Mouse (Mus musculus) hindbrain, embryonic 12.5 days (tissue): ENCODE results near the gene Zfp385c. TPM values are rescaled to one million over a fixed set of nuclear protein-coding genes. Genes with fewer than 3 reads are reported as not detected.

ENCODE experiments used
- ATAC-seq: fragments of 200-750 bp; cut with Nextera tagmentation; 2 replicates; pipeline ENCODE4 v1.8.0; 2017; ENCODE audit warnings: moderate TSS enrichment; ENCODE audit not compliant: low FRiP score
- H3K27ac ChIP-seq: fragments of 300-500 bp; sonication (generic); 2 replicates; pipeline ENCODE4 v1.5.1; 2016; ENCODE audit warnings: mild to moderate bottlenecking
- H3K27me3 ChIP-seq: fragments of 300-500 bp; sonication (generic); 2 replicates; pipeline ENCODE4 v1.6.1; 2016; ENCODE audit warnings: mild to moderate bottlenecking
- H3K36me3 ChIP-seq: fragments of 300-500 bp; sonication (generic); 2 replicates; pipeline ENCODE4 v1.6.1; 2016; ENCODE audit warnings: mild to moderate bottlenecking
- H3K4me1 ChIP-seq: fragments of 300-500 bp; sonication (generic); 2 replicates; pipeline ENCODE4 v1.6.1; 2016
- H3K4me2 ChIP-seq: fragments of 300-500 bp; sonication (generic); replicated peaks from 2 replicates; pipeline ENCODE4 v1.6.1; 2016; ENCODE audit warnings: mild to moderate bottlenecking
- H3K4me3 ChIP-seq: fragments of 300-500 bp; sonication (generic); 2 replicates; pipeline ENCODE4 v1.5.1; 2016; ENCODE audit warnings: mild to moderate bottlenecking
- H3K9ac ChIP-seq: fragments of 300-500 bp; sonication (generic); 2 replicates; pipeline ENCODE4 v1.6.1; 2016; ENCODE audit warnings: mild to moderate bottlenecking, moderate library complexity
- H3K9me3 ChIP-seq: fragments of 300-500 bp; sonication (generic); replicated peaks from 2 replicates; pipeline ENCODE4 v1.6.1; 2016; ENCODE audit warnings: mild to moderate bottlenecking
- WGBS: fragments of 180-500 bp; shearing (Covaris S2); methylation state at CpG from one replicate; pipeline ENCODE4 v1.1.7; 2016; 5-methylcytosine and 5-hydroxymethylcytosine counted together
- polyA plus RNA-seq: library from polyadenylated mRNA; unstranded; fragments of >200 nt; fragmentation: Nextera tagmentation; extraction: Ambion mirVana; gene quantifications from 2 replicates; pipeline ENCODE4 v1.2.1, GENCODE M21; 2016

Gene Zfp385c
- polyA plus RNA-seq, 1 experiment from 2014 or later: 0.74 TPM

DNA sequence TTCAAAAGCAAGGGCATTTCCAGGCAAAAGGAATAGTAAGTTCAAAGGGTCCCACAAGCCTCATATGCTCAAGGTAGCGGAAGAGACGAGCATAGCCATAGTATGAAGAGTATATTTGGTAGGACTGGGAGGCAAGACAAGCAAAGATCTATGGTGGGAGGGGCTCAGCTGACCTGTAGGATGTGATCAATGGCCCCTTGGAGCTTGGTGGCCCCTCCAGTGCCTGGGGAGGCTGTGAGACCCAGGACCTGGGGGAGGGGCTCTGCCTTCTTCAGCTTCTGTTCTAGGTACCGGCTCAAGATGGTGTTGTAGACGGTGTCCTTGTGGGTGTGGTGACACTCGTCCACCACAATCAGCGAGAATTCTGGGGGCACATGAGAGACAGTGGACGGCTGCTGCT, 10.7 kb upstream of the Zfp385c start:
- Histone ChIP-seq H3K9ac (no peak overlapping the region), H3K4me3 (no peak overlapping the region), H3K27me3 (peaks cover 6% of the 10 kb centered on the region; the same call in 1 of the 2 replicates), H3K27ac (no peak overlapping the region), H3K9me3 (no peaks in the 10 kb centered on the region), H3K36me3 (peaks cover 36% of the 10 kb centered on the region), H3K4me2 (peak overlapping the region; percentile 25; the same call in 1 of the 2 replicates), H3K4me1 (peaks cover 8% of the 10 kb centered on the region; the same call in 1 of the 2 replicates)
- no peak for ATAC-seq
- 43% methylated on average over 7 of the region's 7 CpGs for WGBS

DNA sequence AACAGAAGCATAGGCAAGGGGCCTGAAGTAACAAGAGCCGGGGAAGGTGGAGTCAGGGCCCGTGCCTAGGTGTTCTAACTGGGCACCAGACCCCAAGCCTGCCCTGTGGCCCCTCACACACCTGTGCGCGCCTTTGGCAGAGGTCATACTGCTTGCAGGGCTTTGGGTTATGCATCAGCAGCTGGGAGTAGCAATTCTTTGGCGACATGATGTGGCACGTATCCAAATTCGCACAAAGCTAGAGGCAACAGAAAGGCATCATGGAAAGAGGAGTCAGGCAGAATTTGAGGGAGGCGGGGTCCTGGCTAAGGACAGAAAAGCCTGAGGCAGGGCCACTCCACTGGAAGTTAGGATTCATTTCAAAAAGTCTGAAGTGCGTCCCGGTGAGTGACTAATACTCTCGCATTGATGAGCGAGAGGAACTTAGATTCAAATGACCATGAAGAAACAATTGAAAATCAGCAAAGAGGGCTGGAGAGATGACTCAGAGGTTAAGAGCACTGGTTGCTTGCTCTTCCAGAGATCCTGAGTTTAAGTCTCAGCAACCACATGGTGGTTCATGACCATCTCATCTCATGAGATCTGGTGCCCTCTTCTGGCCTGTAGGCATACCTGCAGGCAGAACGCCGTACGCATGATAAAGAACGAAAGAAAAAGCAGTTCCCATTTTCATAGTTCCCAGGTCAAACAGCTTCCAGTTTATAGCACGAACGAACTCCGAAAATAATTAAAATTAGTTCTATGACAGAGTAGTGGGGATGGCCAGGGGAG, 10.0 kb upstream of the Zfp385c start:
- Histone ChIP-seq H3K27ac (no peak overlapping the region), H3K4me3 (no peak overlapping the region), H3K9ac (no peak overlapping the region), H3K27me3 (peaks cover 6% of the 10 kb centered on the region; the same call in 1 of the 2 replicates), H3K4me1 (peaks cover 8% of the 10 kb centered on the region; the same call in 1 of the 2 replicates), H3K36me3 (peaks cover 29% of the 10 kb centered on the region), H3K4me2 (peak overlapping the region; percentile 25; the same call in 1 of the 2 replicates), H3K9me3 (no peaks in the 10 kb centered on the region)
- 36% methylated on average over 19 of the region's 19 CpGs for WGBS
- peak; percentile 54; the same call in 1 of the 2 replicates for ATAC-seq

DNA sequence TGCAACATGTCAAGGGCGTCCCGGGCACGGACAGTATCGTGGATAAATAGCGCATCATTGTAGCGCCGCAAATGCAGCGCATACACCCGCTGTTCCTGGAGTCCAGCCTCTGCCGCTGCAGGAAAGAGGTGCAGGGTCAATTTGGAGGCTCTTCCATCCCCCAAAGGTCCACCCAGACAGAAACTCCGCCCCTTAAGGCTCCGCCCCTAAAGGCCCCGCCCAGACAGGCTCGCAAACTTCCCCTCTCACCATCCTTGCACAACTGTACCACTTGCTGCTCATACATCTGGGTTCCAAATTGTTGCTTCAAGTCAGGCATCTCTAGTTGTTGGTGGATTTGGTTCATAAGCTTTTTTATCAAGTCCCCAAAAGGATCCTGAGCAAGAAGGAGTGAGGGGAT, 9.0 kb upstream of the Zfp385c start:
- WGBS: 5% methylated on average over 14 of the region's 14 CpGs
- peaks cover 6% of the 10 kb centered on the region; the same call in 1 of the 2 replicates for H3K27me3 ChIP-seq
- H3K4me3 ChIP-seq: no peak overlapping the region
- no peak for ATAC-seq
- H3K4me2 ChIP-seq: peak overlapping the region; percentile 40
- no peaks in the 10 kb centered on the region for H3K9me3 ChIP-seq
- no peak overlapping the region for H3K9ac ChIP-seq
- no peak overlapping the region for H3K27ac ChIP-seq
- H3K4me1 ChIP-seq: peaks cover 8% of the 10 kb centered on the region; the same call in 1 of the 2 replicates
- H3K36me3 ChIP-seq: peaks cover 20% of the 10 kb centered on the region

DNA sequence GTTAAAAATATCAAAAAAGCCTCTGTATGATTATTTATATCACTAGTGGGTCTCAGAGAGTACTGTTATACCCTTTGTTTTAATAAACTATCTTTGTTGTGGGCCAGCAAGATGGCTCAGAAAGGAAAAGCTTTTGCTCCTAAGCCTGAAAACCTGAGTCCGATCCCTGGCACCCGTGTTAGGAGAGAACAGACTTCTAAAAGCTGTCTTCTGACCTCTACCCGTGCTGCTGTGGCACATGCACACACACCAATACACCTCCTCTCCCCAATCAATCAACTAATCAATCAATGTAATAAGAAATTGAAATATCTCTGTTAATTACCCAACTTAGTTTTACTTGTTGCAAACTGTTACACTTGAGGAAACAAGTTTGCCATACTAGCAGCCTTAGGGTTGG, 8.5 kb upstream of the Zfp385c start:
- 71% methylated on average over 3 of the region's 3 CpGs for WGBS

DNA sequence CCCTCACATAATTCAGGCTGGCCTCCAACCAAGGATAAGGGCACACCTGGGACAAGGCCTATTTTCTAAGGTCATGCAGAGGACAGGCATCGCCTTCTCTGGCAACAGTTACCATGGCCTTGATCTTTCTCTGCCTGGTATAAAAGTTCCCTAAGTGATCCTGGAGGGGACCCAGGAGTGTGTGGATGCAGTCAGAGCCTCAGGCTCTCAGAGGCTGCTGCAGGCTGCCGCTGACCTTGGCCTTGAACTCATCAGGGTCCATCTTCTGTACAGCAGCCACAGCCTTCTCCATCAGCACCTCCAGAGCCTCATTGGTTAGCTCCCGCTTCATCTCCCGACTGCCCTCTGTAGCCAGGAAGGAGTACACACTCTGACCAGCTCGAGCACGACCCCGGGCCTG, 5.7 kb upstream of the Zfp385c start:
- Histone ChIP-seq H3K9ac (no peak overlapping the region), H3K4me1 (peaks cover 8% of the 10 kb centered on the region), H3K4me3 (no peak overlapping the region), H3K4me2 (no peak overlapping the region), H3K27me3 (peaks cover 11% of the 10 kb centered on the region), H3K27ac (no peak overlapping the region), H3K9me3 (no peaks in the 10 kb centered on the region), H3K36me3 (no peaks in the 10 kb centered on the region)
- WGBS: 76% methylated on average over 7 of the region's 7 CpGs
- no peak for ATAC-seq

More for the DNA sequence above, 8.5 kb upstream of the Zfp385c start:
- peaks cover 8% of the 10 kb centered on the region; the same call in 1 of the 2 replicates for H3K4me1 ChIP-seq
- no peak for ATAC-seq
- H3K27ac ChIP-seq: no peak overlapping the region
- H3K9me3 ChIP-seq: no peaks in the 10 kb centered on the region
- H3K27me3 ChIP-seq: peaks cover 6% of the 10 kb centered on the region; the same call in 1 of the 2 replicates
- H3K36me3 ChIP-seq: peaks cover 14% of the 10 kb centered on the region
- no peak overlapping the region for H3K4me3 ChIP-seq
- no peak overlapping the region for H3K4me2 ChIP-seq
- H3K9ac ChIP-seq: no peak overlapping the region

DNA sequence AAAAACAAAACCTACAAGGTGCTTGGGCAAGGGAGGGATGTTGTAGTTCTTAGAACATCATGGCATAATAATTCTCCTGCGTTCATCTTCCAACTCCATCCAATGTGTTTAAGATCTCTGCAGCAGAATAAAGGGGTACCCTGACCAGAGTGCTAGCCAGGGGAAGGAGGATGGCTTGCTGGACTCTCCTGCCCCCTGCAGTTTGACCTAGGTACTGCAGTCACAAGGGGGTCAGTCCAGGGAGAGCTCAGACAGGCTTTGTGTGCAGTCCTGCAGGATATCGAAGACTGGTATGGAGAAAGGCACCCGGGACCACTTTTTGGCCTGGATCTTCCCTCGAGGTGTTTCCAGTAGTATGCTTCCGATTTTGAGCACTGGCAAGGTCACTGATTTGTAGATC, 2.7 kb upstream of the Zfp385c start:
- H3K4me2 ChIP-seq: no peak overlapping the region
- peaks cover 34% of the 10 kb centered on the region for H3K27me3 ChIP-seq
- H3K4me3 ChIP-seq: no peak overlapping the region
- H3K27ac ChIP-seq: no peak overlapping the region
- H3K4me1 ChIP-seq: peaks cover 14% of the 10 kb centered on the region
- WGBS: 37% methylated on average over 5 of the region's 5 CpGs
- H3K9ac ChIP-seq: no peak overlapping the region
- no peaks in the 10 kb centered on the region for H3K9me3 ChIP-seq
- H3K36me3 ChIP-seq: no peaks in the 10 kb centered on the region
- no peak for ATAC-seq

DNA sequence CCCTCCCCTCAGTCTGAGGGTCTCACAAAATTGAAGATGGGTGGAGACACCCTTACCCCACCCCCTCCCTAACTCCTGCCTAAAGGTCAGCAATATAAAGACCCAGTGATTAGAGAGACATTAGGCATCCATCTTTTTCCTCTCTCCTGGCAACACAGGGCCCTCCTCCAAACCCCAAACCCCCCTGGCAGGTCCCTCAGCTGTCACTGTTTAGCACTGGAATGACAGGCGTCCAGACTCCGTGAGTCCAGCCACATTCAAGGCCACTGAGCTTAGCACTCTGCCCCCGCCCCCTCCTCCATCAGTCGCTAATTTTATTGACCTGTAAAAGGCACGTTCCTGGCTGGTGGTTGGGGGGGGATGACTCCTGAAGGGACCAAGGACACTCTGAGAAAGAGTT, 899 bp upstream of the Zfp385c start:
- no peak overlapping the region for H3K4me2 ChIP-seq
- no peak overlapping the region for H3K27ac ChIP-seq
- no peak overlapping the region for H3K4me3 ChIP-seq
- peaks cover 14% of the 10 kb centered on the region for H3K4me1 ChIP-seq
- peaks cover 34% of the 10 kb centered on the region for H3K27me3 ChIP-seq
- WGBS: 25% methylated on average over 5 of the region's 5 CpGs
- no peaks in the 10 kb centered on the region for H3K36me3 ChIP-seq
- no peaks in the 10 kb centered on the region for H3K9me3 ChIP-seq
- 0 out of 2 replicates have a peak overlapping the region, but pooled peaks have one; percentile 0 for H3K9ac ChIP-seq
- no peak for ATAC-seq

DNA sequence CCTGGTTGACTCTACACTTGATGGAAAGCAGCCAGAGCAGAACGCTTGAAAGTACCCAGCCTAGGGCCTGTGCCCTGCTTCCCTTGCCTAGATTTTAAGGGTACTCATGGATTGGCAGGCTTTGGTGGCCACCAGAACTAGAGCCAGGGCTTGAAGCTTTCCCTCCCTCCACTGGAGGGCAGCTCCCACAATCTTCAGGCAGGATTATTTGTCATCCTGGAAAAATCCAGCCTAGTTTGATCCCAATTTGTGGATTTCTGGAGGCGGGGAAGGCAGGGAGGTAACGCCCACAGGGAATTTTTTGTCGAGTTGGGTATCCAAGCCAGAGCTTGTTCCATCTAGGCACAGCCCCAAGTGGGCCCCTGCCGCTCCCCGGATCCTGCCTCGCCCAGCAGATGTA, 1.9 kb downstream of the Zfp385c start:
- no peak overlapping the region for H3K9ac ChIP-seq
- no peak overlapping the region for H3K4me3 ChIP-seq
- no peak overlapping the region for H3K4me2 ChIP-seq
- WGBS: 80% methylated on average over 7 of the region's 7 CpGs
- peaks cover 34% of the 10 kb centered on the region for H3K27me3 ChIP-seq
- H3K4me1 ChIP-seq: peaks cover 14% of the 10 kb centered on the region
- no peak for ATAC-seq
- H3K36me3 ChIP-seq: no peaks in the 10 kb centered on the region
- no peaks in the 10 kb centered on the region for H3K9me3 ChIP-seq
- H3K27ac ChIP-seq: no peak overlapping the region

DNA sequence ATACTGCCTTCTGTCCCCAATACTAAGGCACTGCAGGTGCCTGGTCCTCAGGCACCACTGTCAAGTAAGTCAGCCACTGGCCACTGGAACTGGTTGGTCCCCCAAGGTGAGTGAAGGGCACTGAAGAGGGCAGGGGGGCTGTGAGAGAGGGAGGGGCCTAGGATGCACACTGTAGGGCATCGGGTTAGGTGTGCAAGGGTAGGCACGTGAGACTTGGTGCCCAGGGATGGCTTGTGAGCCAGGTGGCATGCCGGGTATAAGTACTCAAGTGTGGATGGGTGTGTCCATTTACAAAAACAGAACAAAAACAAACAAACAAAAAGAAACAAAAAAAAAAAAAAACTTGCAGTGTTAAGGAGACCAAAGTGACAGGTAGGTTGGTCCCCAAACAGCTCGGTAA, 3.8 kb downstream of the Zfp385c start:
- no peak overlapping the region for H3K9ac ChIP-seq
- H3K36me3 ChIP-seq: no peaks in the 10 kb centered on the region
- H3K4me2 ChIP-seq: no peak overlapping the region
- peaks cover 34% of the 10 kb centered on the region for H3K27me3 ChIP-seq
- WGBS: 77% methylated on average over 4 of the region's 4 CpGs
- no peaks in the 10 kb centered on the region for H3K9me3 ChIP-seq
- no peak overlapping the region for H3K4me3 ChIP-seq
- H3K27ac ChIP-seq: no peak overlapping the region
- no peak for ATAC-seq
- peaks cover 14% of the 10 kb centered on the region for H3K4me1 ChIP-seq

DNA sequence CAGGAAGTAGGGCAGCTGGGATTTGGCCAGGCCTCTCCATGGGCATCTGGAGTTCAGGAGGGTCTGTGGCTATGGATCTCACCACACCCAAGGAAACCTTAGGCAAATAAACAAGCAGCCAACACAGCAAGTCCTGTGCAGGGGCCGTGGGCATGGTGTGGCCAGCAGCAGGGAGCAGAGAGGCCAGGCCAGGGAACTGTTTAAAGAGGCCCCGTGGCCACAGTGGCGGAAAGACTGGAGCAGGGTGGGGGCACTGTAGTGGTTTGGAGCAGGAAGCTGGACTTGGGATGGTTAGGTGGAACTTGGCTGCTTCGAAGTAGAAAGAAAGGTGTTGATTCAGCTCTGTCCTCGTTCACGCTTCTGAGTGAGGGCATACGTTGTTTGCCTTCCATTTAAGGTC, 5.0 kb downstream of the Zfp385c start:
- peaks cover 7% of the 10 kb centered on the region for H3K4me1 ChIP-seq
- no peaks in the 10 kb centered on the region for H3K36me3 ChIP-seq
- no peak overlapping the region for H3K4me3 ChIP-seq
- no peak overlapping the region for H3K4me2 ChIP-seq
- H3K27ac ChIP-seq: no peak overlapping the region
- no peak for ATAC-seq
- H3K9ac ChIP-seq: no peak overlapping the region; the same call in 1 of the 2 replicates
- WGBS: 71% methylated on average over 7 of the region's 7 CpGs
- no peaks in the 10 kb centered on the region for H3K9me3 ChIP-seq
- peaks cover 23% of the 10 kb centered on the region for H3K27me3 ChIP-seq

DNA sequence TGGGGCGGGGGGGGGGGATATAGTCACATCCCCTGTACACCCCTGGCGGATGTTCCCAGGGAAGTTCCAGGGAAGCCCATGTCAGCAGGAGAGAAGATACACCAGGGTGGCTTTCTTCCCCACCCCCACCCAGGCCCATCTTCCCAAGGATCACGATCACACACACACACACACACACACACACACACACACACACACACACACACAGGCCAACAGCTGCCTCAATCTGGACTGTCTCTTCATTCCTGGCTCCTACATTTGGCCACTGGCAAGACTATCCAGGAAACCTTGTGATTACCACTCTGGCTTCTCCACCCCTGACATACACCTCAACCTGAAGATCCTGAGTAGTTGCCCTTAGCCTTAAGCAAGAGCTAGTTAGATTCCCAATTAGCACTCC, 6.9 kb downstream of the Zfp385c start:
- Histone ChIP-seq H3K27ac (no peak overlapping the region), H3K9ac (no peak overlapping the region), H3K9me3 (no peaks in the 10 kb centered on the region), H3K27me3 (peaks cover 4% of the 10 kb centered on the region; the same call in 1 of the 2 replicates), H3K4me3 (no peak overlapping the region), H3K36me3 (no peaks in the 10 kb centered on the region), H3K4me2 (no peak overlapping the region), H3K4me1 (no peaks in the 10 kb centered on the region)
- no peak for ATAC-seq
- 78% methylated on average over 2 of the region's 3 CpGs for WGBS

DNA sequence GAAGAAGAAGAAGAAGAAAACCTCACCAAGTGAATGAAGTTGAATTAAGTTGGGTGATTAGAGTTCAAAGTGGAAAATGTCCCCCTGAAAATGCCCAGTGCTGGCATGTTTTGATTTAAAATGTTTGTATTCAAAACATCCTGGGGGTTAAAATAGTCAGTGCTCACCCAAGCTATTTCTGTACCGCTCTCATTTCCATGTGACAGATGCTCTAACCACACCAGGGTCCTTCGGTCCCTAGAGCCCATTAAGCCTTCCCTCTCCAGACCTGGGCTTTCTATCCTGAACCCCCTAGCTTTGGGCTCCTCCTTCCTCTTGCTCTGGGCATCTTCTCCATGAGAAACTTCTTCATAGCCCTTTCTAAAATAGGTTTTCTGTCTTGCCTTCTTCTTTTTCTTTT, 8.2 kb downstream of the Zfp385c start:
- Histone ChIP-seq H3K4me3 (no peak overlapping the region), H3K4me2 (no peak overlapping the region), H3K4me1 (no peaks in the 10 kb centered on the region), H3K27ac (no peak overlapping the region), H3K36me3 (no peaks in the 10 kb centered on the region), H3K27me3 (no peaks in the 10 kb centered on the region), H3K9ac (no peak overlapping the region), H3K9me3 (no peaks in the 10 kb centered on the region)
- ATAC-seq: no peak
- 77% methylated on average over 2 of the region's 2 CpGs for WGBS

DNA sequence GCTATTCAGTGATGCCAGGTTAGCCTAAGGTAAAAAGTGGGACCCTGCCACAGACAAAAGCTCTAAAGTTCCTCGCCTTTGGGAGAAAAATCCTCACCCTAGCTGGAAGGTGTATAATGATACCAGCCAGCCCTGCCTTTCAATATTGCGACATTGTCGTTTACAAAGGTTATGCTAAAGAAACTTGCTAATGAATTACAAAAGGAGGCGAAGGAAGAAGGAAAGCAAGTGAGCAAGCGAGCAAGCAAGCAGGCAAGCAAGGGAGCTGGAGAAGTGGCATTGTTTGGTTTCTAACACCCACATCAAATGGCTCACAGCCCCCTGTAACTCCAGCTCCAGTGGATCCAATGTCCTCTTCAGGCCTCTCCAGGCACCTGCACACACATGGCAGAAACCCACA, 9.7 kb downstream of the Zfp385c start:
- no peaks in the 10 kb centered on the region for H3K9me3 ChIP-seq
- H3K36me3 ChIP-seq: no peaks in the 10 kb centered on the region
- 64% methylated on average over 5 of the region's 5 CpGs for WGBS
- no peak overlapping the region for H3K4me2 ChIP-seq
- no peak overlapping the region for H3K4me3 ChIP-seq
- no peaks in the 10 kb centered on the region for H3K4me1 ChIP-seq
- H3K27ac ChIP-seq: no peak overlapping the region
- no peak overlapping the region for H3K9ac ChIP-seq
- no peak for ATAC-seq
- no peaks in the 10 kb centered on the region for H3K27me3 ChIP-seq
